Comparison of ENCODE assay signal across 24 mouse cellular contexts in the genomic region with DNA sequence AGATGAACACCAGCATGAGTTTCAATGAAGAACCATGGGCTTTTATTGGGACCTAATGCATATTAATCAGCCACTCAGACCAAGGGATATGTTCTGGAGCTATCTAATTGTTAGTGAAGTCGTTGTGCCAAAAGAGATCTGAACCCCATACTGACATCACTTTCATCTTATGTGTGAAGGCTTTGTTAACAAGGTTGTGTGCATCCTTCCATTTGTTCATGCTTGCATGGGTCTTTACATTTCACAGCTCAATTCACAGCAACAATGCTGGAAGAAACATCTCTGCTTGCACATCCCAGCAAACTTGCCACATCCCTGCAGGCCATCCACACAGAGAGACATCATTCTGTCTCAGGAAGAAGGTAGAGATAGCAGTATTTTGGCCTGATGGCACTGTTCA. TPM values are rescaled to one million over a fixed set of nuclear protein-coding genes. Genes with fewer than 3 reads are reported as not detected.
DNase-seq lines count a peak whose midpoint lies in the region; ATAC-seq and TF ChIP-seq lines count a peak whose summit lies in the region.
"Had no signal": no experiment of that assay in that cellular context is flagged by ENCODE, and none has a peak within 500 bp of the region (broad histone marks: within the 10 kb centered on the region; RNA-seq: fewer than 3 reads in every experiment).

No protein-coding gene starts in this region.

- H3K27ac ChIP-seq in hindbrain, embryonic 11.5 days (ENCODE audit: low read depth, low read length): no peak overlapping the region
- H3K27ac ChIP-seq in hindbrain, embryonic 13.5 days: no peak overlapping the region
- H3K27ac ChIP-seq in kidney, embryonic 16.5 days (ENCODE audit: low read length): no peak overlapping the region
- H3K27ac ChIP-seq: embryonic facial prominence, embryonic 13.5 days; forebrain, embryonic 13.5 days; forebrain, embryonic 15.5 days had no signal

- H3K9ac ChIP-seq in hindbrain, embryonic 11.5 days (ENCODE audit: low read depth, low read length): no peak overlapping the region
- no peak overlapping the region for H3K9ac ChIP-seq in hindbrain, embryonic 13.5 days
- no peak overlapping the region for H3K9ac ChIP-seq in kidney, embryonic 16.5 days (replicated peaks; ENCODE audit: low read length)
- H3K9ac ChIP-seq: embryonic facial prominence, embryonic 13.5 days; forebrain, embryonic 13.5 days; forebrain, embryonic 15.5 days; forebrain, postnatal 0 days had no signal

- no peak for TF ChIP-seq POLR2A in brain, embryonic 14.5 days (IDR thresholded peaks at IDR 0.05; ENCODE audit: borderline replicate concordance, extremely low read depth, insufficient read depth, insufficient read length, poor library complexity, severe bottlenecking)

- no peaks in the 10 kb centered on the region for H3K9me3 ChIP-seq in hindbrain, embryonic 11.5 days (ENCODE audit: control insufficient read depth, low read length)
- H3K9me3 ChIP-seq in hindbrain, embryonic 13.5 days: no peaks in the 10 kb centered on the region
- no peaks in the 10 kb centered on the region for H3K9me3 ChIP-seq in kidney, embryonic 16.5 days (ENCODE audit: low read length)
- H3K9me3 ChIP-seq: embryonic facial prominence, embryonic 13.5 days; forebrain, embryonic 13.5 days; forebrain, embryonic 15.5 days had no signal

- peak; percentile 3 for DNase-seq in embryo, embryonic 11 days
- no peak for DNase-seq in embryo, embryonic 10.5 days (ENCODE audit: low spot score)
- no peak for DNase-seq in hindbrain, embryonic 11.5 days (ENCODE audit: low spot score)
- peak; percentile 1 for DNase-seq in brain, embryonic 14.5 days (ENCODE audit: low read depth)
- peak; percentile 70 for DNase-seq in retina, embryonic 14.5 days (ENCODE audit: low spot score)
- DNase-seq in heart, adult 9 months (ENCODE audit: low spot score in 2 of 2): no peak
- DNase-seq: adrenal gland, adult 2 months; adrenal gland, postnatal 10 days; adrenal gland, postnatal 25 days; cerebellum, adult 11-12 months; cerebellum, adult 2 months; cerebellum, adult 9-10 months; cerebellum, postnatal 10 days; cerebellum, postnatal 25 days; forebrain, postnatal 0 days had no signal

- TF ChIP-seq CTCF in brain, embryonic 14.5 days (IDR thresholded peaks at IDR 0.05; ENCODE audit: borderline replicate concordance, extremely low read depth, insufficient read depth, insufficient read length): no peak

- 14% methylated on average over 1 of the region's 1 CpGs for WGBS in hindbrain, embryonic 11.5 days
- 14% methylated on average over 1 of the region's 1 CpGs for WGBS in hindbrain, embryonic 13.5 days
- 35% methylated on average over 1 of the region's 1 CpGs for WGBS in kidney, embryonic 16.5 days

- ATAC-seq in hindbrain, embryonic 11.5 days (ENCODE audit: low FRiP score): peak; percentile 40; the same call in 1 of the 2 replicates
- no peak for ATAC-seq in hindbrain, embryonic 13.5 days (ENCODE audit: low FRiP score)
- no peak for ATAC-seq in kidney, embryonic 16.5 days (ENCODE audit: low FRiP score, low TSS enrichment)
- ATAC-seq: forebrain, embryonic 13.5 days; forebrain, embryonic 15.5 days; forebrain, postnatal 0 days had no signal

- H3K4me1 ChIP-seq in hindbrain, embryonic 11.5 days (replicated peaks; ENCODE audit: control insufficient read depth, insufficient read depth, low read length): no peaks in the 10 kb centered on the region
- no peaks in the 10 kb centered on the region for H3K4me1 ChIP-seq in hindbrain, embryonic 13.5 days (replicated peaks)
- H3K4me1 ChIP-seq in kidney, embryonic 16.5 days (ENCODE audit: insufficient read depth, low read length): no peaks in the 10 kb centered on the region
- H3K4me1 ChIP-seq: embryonic facial prominence, embryonic 13.5 days; forebrain, embryonic 13.5 days; forebrain, embryonic 15.5 days had no signal

- no peaks in the 10 kb centered on the region for H3K36me3 ChIP-seq in hindbrain, embryonic 11.5 days (ENCODE audit: control insufficient read depth, insufficient read depth, low read length)
- no peaks in the 10 kb centered on the region for H3K36me3 ChIP-seq in hindbrain, embryonic 13.5 days
- no peaks in the 10 kb centered on the region for H3K36me3 ChIP-seq in kidney, embryonic 16.5 days (ENCODE audit: insufficient read depth, low read length)
- H3K36me3 ChIP-seq: embryonic facial prominence, embryonic 13.5 days; forebrain, embryonic 15.5 days had no signal

- H3K4me2 ChIP-seq in hindbrain, embryonic 11.5 days (replicated peaks; ENCODE audit: low read depth, low read length): no peak overlapping the region
- no peak overlapping the region for H3K4me2 ChIP-seq in hindbrain, embryonic 13.5 days
- no peak overlapping the region for H3K4me2 ChIP-seq in kidney, embryonic 16.5 days (replicated peaks; ENCODE audit: low read depth, low read length)
- H3K4me2 ChIP-seq: embryonic facial prominence, embryonic 13.5 days; forebrain, embryonic 13.5 days; forebrain, embryonic 15.5 days had no signal

- H3K4me3 ChIP-seq in hindbrain, embryonic 11.5 days (ENCODE audit: low read depth, low read length): no peak overlapping the region
- H3K4me3 ChIP-seq in hindbrain, embryonic 13.5 days: no peak overlapping the region
- H3K4me3 ChIP-seq in kidney, embryonic 16.5 days (ENCODE audit: low read length): no peak overlapping the region
- H3K4me3 ChIP-seq: embryonic facial prominence, embryonic 13.5 days; forebrain, embryonic 13.5 days; forebrain, embryonic 15.5 days had no signal

- H3K27me3 ChIP-seq in hindbrain, embryonic 11.5 days (ENCODE audit: control insufficient read depth, insufficient read depth, low read length): no peaks in the 10 kb centered on the region
- H3K27me3 ChIP-seq in hindbrain, embryonic 13.5 days: no peaks in the 10 kb centered on the region
- no peaks in the 10 kb centered on the region for H3K27me3 ChIP-seq in kidney, embryonic 16.5 days (ENCODE audit: insufficient read depth, low read length)
- H3K27me3 ChIP-seq: embryonic facial prominence, embryonic 13.5 days; forebrain, embryonic 13.5 days; forebrain, embryonic 15.5 days had no signal

RNA-seq across cellular contexts. Expression of a gene that starts 1.6 kb away (rescaled TPM):
- not detected in 2 replicates for polyA plus RNA-seq in hindbrain, embryonic 11.5 days (2014; fragmentation: Nextera tagmentation; extraction: Ambion mirVana)
- polyA plus RNA-seq in hindbrain, embryonic 13.5 days (2015; fragmentation: Nextera tagmentation; extraction: Ambion mirVana): not detected in 2 replicates
- polyA plus RNA-seq in brain, embryonic 14.5 days (2012; rRNA removed): 0.07 TPM in 1 of 2 replicates, not detected in the other
- polyA plus RNA-seq in kidney, embryonic 16.5 days (2015; fragmentation: Nextera tagmentation; extraction: Ambion mirVana): 0.15 TPM in 1 of 2 replicates, not detected in the other
- polyA plus RNA-seq: adrenal gland, adult 2 months; C2C12; cerebellum, adult 2 months; forebrain, embryonic 11.5 days; forebrain, embryonic 13.5 days; forebrain, embryonic 15.5 days; forebrain, postnatal 0 days had no signal

RNA-seq across cellular contexts. Expression of a gene that starts 15.8 kb away (rescaled TPM):
- polyA plus RNA-seq in hindbrain, embryonic 11.5 days (2014; fragmentation: Nextera tagmentation; extraction: Ambion mirVana): not detected in 2 replicates
- not detected in 2 replicates for polyA plus RNA-seq in hindbrain, embryonic 13.5 days (2015; fragmentation: Nextera tagmentation; extraction: Ambion mirVana)
- not detected in 2 replicates for polyA plus RNA-seq in brain, embryonic 14.5 days (2012; rRNA removed)
- polyA plus RNA-seq in kidney, embryonic 16.5 days (2015; fragmentation: Nextera tagmentation; extraction: Ambion mirVana): not detected in 2 replicates
- polyA plus RNA-seq: adrenal gland, adult 2 months; C2C12; cerebellum, adult 2 months; cortical plate, adult 2 months; embryonic facial prominence, embryonic 11.5 days; embryonic facial prominence, embryonic 13.5 days; forebrain, embryonic 11.5 days; forebrain, embryonic 13.5 days; forebrain, embryonic 15.5 days; forebrain, postnatal 0 days had no signal

RNA-seq across cellular contexts. Expression of a gene that starts 59.9 kb away (rescaled TPM):
- not detected in 2 replicates for polyA plus RNA-seq in hindbrain, embryonic 11.5 days (2014; fragmentation: Nextera tagmentation; extraction: Ambion mirVana)
- polyA plus RNA-seq in hindbrain, embryonic 13.5 days (2015; fragmentation: Nextera tagmentation; extraction: Ambion mirVana): not detected in 2 replicates
- polyA plus RNA-seq in brain, embryonic 14.5 days (2012; rRNA removed): not detected in 2 replicates
- polyA plus RNA-seq in kidney, embryonic 16.5 days (2015; fragmentation: Nextera tagmentation; extraction: Ambion mirVana): 0.36 and 0.40 TPM in 2 replicates
- polyA plus RNA-seq: adrenal gland, adult 2 months; C2C12; cerebellum, adult 2 months; cortical plate, adult 2 months; embryonic facial prominence, embryonic 11.5 days; embryonic facial prominence, embryonic 13.5 days; forebrain, embryonic 11.5 days; forebrain, embryonic 13.5 days; forebrain, embryonic 15.5 days; forebrain, postnatal 0 days had no signal

Comparison
In these comparisons a context has a peak if more than half of its experiments do, and no peak if none do; other contexts are left out.
1. DNase-seq: peak in embryo, embryonic 11 days (single experiment), brain, embryonic 14.5 days (single experiment) and retina, embryonic 14.5 days (single experiment); none in embryo, embryonic 10.5 days (single experiment), hindbrain, embryonic 11.5 days (single experiment) and heart, adult 9 months (0 of 2).